Mouse (Mus musculus) stomach, adult 2 months (tissue): ENCODE data around the gene Zfp536. TPM values are rescaled to one million over a fixed set of nuclear protein-coding genes. Genes with fewer than 3 reads are reported as not detected.

Experiments
- polyA plus RNA-seq: library from polyadenylated mRNA; depleted of rRNA; stranded (reverse); fragments of >200 nt; gene quantifications from 2 replicates; pipeline ENCODE4 v1.2.3, GENCODE M21; 2012; rRNA removed

The Zfp536 gene
- 0.39 and 0.58 TPM in 2 replicates for polyA plus RNA-seq

DNA sequence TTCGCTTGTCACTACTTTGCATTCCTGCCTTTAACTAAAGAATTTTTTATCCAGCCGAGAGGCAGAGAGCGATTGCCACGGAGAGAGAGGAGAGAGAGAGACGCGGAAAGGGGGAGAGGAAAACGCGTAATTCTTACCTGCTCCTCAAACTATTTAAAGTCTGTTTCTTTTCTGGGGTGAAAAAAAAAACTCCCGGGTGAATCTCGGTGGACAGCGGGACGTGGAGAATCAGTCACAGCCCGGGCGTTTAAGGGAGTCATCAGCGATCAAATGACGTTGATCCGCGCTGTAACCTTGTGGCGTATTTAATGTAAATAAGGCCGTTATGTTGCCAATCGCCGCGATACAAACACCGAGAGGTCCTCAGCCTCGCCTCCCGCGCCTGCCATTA, at the start of gene Zfp536:
Gene Zfp536, minus strand, starts transcription at position 330 of the 391 bp plus-strand sequence.

Other genes starting within 250 kb of the Zfp536 start
- 2.3 and 2.5 TPM in 2 replicates for gene Uri1, start 249.9 kb upstream of the Zfp536 start, polyA plus RNA-seq